Mouse (Mus musculus) lung, postnatal 0 days (tissue): Measurements from ENCODE around the gene Zfp872. TPM values are rescaled to one million over a fixed set of nuclear protein-coding genes. Genes with fewer than 3 reads are reported as not detected.
"Not testable (repeated sequence)": the region's sequence is repeated elsewhere in the genome, so short reads cannot be mapped to it uniquely, and the experiment has no call there.

Experiments used
- ATAC-seq: fragments of 200-750 bp; cut with Nextera tagmentation; 2 replicates; pipeline ENCODE4 v1.8.0; 2017; ENCODE audit warnings: moderate library complexity
- DNase-seq: peaks from one replicate; pipeline ENCODE4 v3.0.0-alpha.2; 2016; ENCODE audit warnings: low spot score
- H3K27ac ChIP-seq: fragments of 300-500 bp; sonication (generic); 2 replicates; pipeline ENCODE4 v1.5.1; 2014; ENCODE audit warnings: antibody characterized with exemption, mild to moderate bottlenecking, low read length, mixed read lengths
- H3K27me3 ChIP-seq: fragments of 300-500 bp; sonication (generic); replicated peaks from 2 replicates; pipeline ENCODE4 v1.6.1; 2014; ENCODE audit warnings: low read length, mixed read lengths; ENCODE audit not compliant: insufficient read depth
- H3K36me3 ChIP-seq: fragments of 300-500 bp; sonication (generic); 2 replicates; pipeline ENCODE4 v1.6.1; 2014; ENCODE audit warnings: low read length, mixed read lengths; ENCODE audit not compliant: insufficient read depth
- H3K4me1 ChIP-seq: fragments of 300-500 bp; sonication (generic); 2 replicates; pipeline ENCODE4 v1.6.1; 2014; ENCODE audit warnings: antibody characterized with exemption, low read depth, low read length, mixed read lengths; ENCODE audit not compliant: insufficient read depth
- H3K4me2 ChIP-seq: fragments of 300-500 bp; sonication (generic); replicated peaks from 2 replicates; pipeline ENCODE4 v1.6.1; 2014; ENCODE audit warnings: low read depth, mild to moderate bottlenecking, low read length, moderate library complexity, mixed read lengths
- H3K4me3 ChIP-seq: fragments of 300-500 bp; sonication (generic); 2 replicates; pipeline ENCODE4 v1.5.1; 2014; ENCODE audit warnings: low read depth, low read length
- H3K9ac ChIP-seq: fragments of 300-500 bp; sonication (generic); replicated peaks from 2 replicates; pipeline ENCODE4 v1.6.1; 2014; ENCODE audit warnings: low read depth, mild to moderate bottlenecking
- H3K9me3 ChIP-seq: fragments of 300-500 bp; sonication (generic); 2 replicates; pipeline ENCODE4 v1.6.1; 2016; ENCODE audit warnings: low read length, mixed read lengths
- CTCF ChIP-seq: IDR thresholded peaks from 2 replicates; pipeline ENCODE4 v1.5.1; 2016; ENCODE audit warnings: antibody characterized with exemption, mild to moderate bottlenecking
- EP300 ChIP-seq: IDR thresholded peaks from 2 replicates; pipeline ENCODE4 v1.6.1; 2016; ENCODE audit warnings: antibody characterized with exemption, mild to moderate bottlenecking, control low read depth
- WGBS: fragments of 180-500 bp; shearing (Covaris S2); extraction: QIAGEN DNeasy Blood & Tissue Kit; methylation state at CpG from one replicate; pipeline ENCODE4 v1.1.7; 2014; 5-methylcytosine and 5-hydroxymethylcytosine counted together
- polyA plus RNA-seq: library from polyadenylated mRNA; unstranded; fragments of >200 nt; fragmentation: Nextera tagmentation; extraction: Ambion mirVana; gene quantifications from 2 replicates; pipeline ENCODE4 v1.2.1, GENCODE M21; 2015

The Zfp872 gene
- polyA plus RNA-seq, 1 experiment from 2014 or later: 0.49 TPM

GRCm38 (mm10) chr9:22149426-22150248 is 38.3 kb upstream of the Zfp872 start:
- ATAC-seq (peak; percentile 35; the same call in 1 of the 2 replicates), DNase-seq (no peak)
- TF ChIP-seq CTCF: no peak
- no peak for TF ChIP-seq EP300
- WGBS: 67% methylated on average over 20 of the region's 20 CpGs
- no peak overlapping the region for H3K4me3 ChIP-seq
- H3K27ac ChIP-seq: no peak overlapping the region
- no peaks in the 10 kb centered on the region for H3K27me3 ChIP-seq
- H3K9me3 ChIP-seq: 0 out of 2 replicates have a peak, but pooled peaks cover 3% of the 10 kb centered on the region
- no peaks in the 10 kb centered on the region for H3K4me1 ChIP-seq
- H3K36me3 ChIP-seq: no peaks in the 10 kb centered on the region
- H3K9ac ChIP-seq: no peak overlapping the region
- H3K4me2 ChIP-seq: no peak overlapping the region

DNA sequence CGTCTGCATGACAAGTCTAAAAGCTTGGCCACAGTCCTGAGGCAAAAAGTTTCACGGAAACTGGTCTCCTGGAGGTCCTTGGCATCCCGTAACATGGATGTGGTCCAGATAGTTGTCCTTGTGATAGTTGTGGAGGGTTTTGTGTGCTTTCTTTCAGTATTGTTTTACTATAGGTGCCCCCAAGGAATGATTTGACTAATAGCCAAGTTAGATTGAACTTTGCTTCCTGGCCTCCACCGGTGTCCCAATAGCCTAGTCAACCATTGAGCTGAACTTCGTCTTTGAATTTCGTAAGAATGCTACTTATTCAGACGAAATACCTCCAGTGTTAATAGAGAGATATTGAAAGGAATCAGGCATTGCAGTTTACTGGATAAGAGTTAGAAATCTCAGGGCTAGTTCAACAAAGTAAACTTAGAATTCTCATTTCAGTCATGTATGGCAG is 37.6 kb upstream of the Zfp872 start:
- not testable (repeated sequence) for H3K4me3 ChIP-seq, H3K9me3 ChIP-seq, H3K27me3 ChIP-seq, H3K4me1 ChIP-seq, DNase-seq, H3K36me3 ChIP-seq, H3K27ac ChIP-seq, H3K9ac ChIP-seq, ATAC-seq, H3K4me2 ChIP-seq
- 68% methylated on average over 7 of the region's 7 CpGs for WGBS

DNA sequence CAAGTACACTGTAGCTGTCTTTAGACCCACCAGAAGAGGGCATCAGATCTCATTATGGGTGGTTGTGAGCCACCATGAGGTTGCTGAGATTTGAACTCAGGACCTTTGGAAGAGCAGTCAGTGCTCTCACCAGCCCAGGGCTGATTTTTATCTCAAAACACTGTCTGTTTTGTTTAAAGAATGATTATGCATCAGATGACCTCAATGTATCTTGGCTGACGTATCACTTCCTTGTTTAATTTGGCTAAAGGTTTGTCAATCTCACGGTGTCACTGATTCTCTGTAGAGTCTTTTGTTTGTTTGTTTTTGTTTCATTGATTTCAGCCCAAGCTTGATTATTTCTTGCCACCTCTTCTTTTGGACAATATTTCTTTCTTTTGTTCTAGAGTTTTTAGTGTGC is 36.9 kb upstream of the Zfp872 start:
- H3K4me2 ChIP-seq: no peak overlapping the region
- 0 out of 2 replicates have a peak, but pooled peaks cover 3% of the 10 kb centered on the region for H3K9me3 ChIP-seq
- ATAC-seq: no peak
- H3K4me1 ChIP-seq: no peaks in the 10 kb centered on the region
- WGBS: 62% methylated on average over 2 of the region's 2 CpGs
- H3K9ac ChIP-seq: no peak overlapping the region
- no peak for DNase-seq
- H3K27me3 ChIP-seq: no peaks in the 10 kb centered on the region
- H3K4me3 ChIP-seq: no peak overlapping the region
- no peak for TF ChIP-seq CTCF
- TF ChIP-seq EP300: no peak
- H3K27ac ChIP-seq: no peak overlapping the region
- no peaks in the 10 kb centered on the region for H3K36me3 ChIP-seq

DNA sequence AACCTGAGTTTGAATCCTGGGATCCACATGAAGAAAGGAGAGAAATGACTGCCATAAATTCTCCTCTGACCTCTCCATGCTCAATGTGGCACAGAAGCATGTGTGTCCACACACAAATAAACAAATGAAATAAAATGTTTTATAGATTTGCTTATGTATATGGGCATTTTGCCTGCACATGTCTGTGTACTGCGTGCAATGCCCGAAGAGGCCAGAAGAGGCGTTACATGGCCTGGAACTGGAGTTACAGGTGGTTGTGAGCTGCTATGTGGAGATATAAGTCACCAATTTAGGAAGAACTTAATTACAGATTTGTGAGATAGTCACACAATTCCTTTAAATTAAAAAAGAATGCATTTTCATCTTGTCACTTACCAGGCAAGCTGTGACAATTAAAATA is 34.1 kb upstream of the Zfp872 start:
- 84% methylated on average over 3 of the region's 3 CpGs for WGBS
- Histone ChIP-seq H3K9me3 (0 out of 2 replicates have a peak, but pooled peaks cover 3% of the 10 kb centered on the region), H3K27me3 (no peaks in the 10 kb centered on the region), H3K27ac (no peak overlapping the region), H3K9ac (no peak overlapping the region), H3K36me3 (no peaks in the 10 kb centered on the region), H3K4me2 (no peak overlapping the region), H3K4me1 (peaks cover 5% of the 10 kb centered on the region; the same call in 1 of the 2 replicates), H3K4me3 (no peak overlapping the region)
- DNase-seq (no peak), ATAC-seq (no peak)
- TF ChIP-seq EP300 (no peak), CTCF (no peak; the same call in 1 of the 2 replicates)

DNA sequence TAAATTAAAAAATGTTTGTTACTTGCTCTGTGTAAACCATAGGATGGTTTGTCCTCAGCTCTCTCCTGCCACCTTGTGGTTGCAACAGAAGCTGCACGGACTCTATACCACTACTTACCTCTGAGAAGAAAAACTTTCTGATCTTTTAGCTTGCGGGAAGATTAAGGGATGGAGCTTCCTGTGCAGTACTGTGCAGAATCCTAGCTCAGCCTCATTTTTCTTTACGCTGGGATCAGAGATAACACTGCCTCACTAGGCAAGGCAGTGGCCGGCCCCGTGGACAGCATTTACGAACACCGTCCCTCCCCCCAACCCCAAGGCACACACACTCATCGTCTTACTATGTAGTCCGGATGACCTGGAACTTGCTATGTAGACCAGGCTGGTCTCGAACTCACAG is 32.3 kb upstream of the Zfp872 start:
- peaks cover 5% of the 10 kb centered on the region; the same call in 1 of the 2 replicates for H3K4me1 ChIP-seq
- 0 out of 2 replicates have a peak, but pooled peaks cover 3% of the 10 kb centered on the region for H3K9me3 ChIP-seq
- H3K9ac ChIP-seq: no peak overlapping the region
- H3K4me2 ChIP-seq: peak overlapping the region; percentile 25; the same call in 1 of the 2 replicates
- ATAC-seq (peak; percentile 20), DNase-seq (peak; percentile 81)
- no peak overlapping the region for H3K27ac ChIP-seq
- no peak overlapping the region for H3K4me3 ChIP-seq
- H3K36me3 ChIP-seq: no peaks in the 10 kb centered on the region
- no peaks in the 10 kb centered on the region for H3K27me3 ChIP-seq
- TF ChIP-seq EP300: no peak; the same call in 1 of the 2 replicates
- peak; percentile 84 for TF ChIP-seq CTCF
- 14% methylated on average over 10 of the region's 10 CpGs for WGBS

GRCm38 (mm10) chr9:22156497-22157245 is 31.2 kb upstream of the Zfp872 start, which contains the start of gene Pigyl:
Pigyl (plus strand) TSS chr9:22156846.
- ATAC-seq (peak; percentile 99), DNase-seq (peak; percentile 99)
- under 1% methylated on average over 54 of the region's 65 CpGs for WGBS
- peak; percentile 64 for TF ChIP-seq CTCF
- TF ChIP-seq EP300: no peak
- peaks cover 5% of the 10 kb centered on the region; the same call in 1 of the 2 replicates for H3K4me1 ChIP-seq
- H3K36me3 ChIP-seq: no peaks in the 10 kb centered on the region
- peak within 1 kb of the TSS; percentile 86 for H3K9ac ChIP-seq
- H3K27ac ChIP-seq: peak within 1 kb of the TSS; percentile 94
- H3K27me3 ChIP-seq: no peaks in the 10 kb centered on the region
- peak within 1 kb of the TSS; percentile 71 for H3K4me3 ChIP-seq
- H3K9me3 ChIP-seq: 0 out of 2 replicates have a peak, but pooled peaks cover 3% of the 10 kb centered on the region
- H3K4me2 ChIP-seq: peak within 1 kb of the TSS; percentile 72
